In genomic region chr2:5403850-5404249, GRCm38 (mm10) we compare ENCODE assay signal across 8 mouse cellular contexts.
DNase-seq lines count a peak whose midpoint lies in the region; ATAC-seq and TF ChIP-seq lines count a peak whose summit lies in the region.

No protein-coding gene starts in this region.

- H3K4me1 ChIP-seq in kidney, adult 2 months (ENCODE audit: control insufficient read depth, insufficient read depth, low read length) = no peaks in the 10 kb centered on the region
- H3K4me1 ChIP-seq in forebrain, embryonic 12.5 days = no peaks in the 10 kb centered on the region; the same call in 1 of the 2 replicates

- WGBS in kidney, adult 2 months = 64% methylated on average over 3 of the region's 3 CpGs
- 68% methylated on average over 3 of the region's 3 CpGs for whole genome bisulfite sequencing in forebrain, embryonic 12.5 days

- H3K27ac ChIP-seq in kidney, adult 2 months (ENCODE audit: insufficient read depth, low read depth, low read length) = no peak overlapping the region
- no peak overlapping the region for H3K27ac ChIP-seq in forebrain, embryonic 12.5 days

- no peaks in the 10 kb centered on the region for H3K9me3 ChIP-seq in forebrain, embryonic 12.5 days

- no peaks in the 10 kb centered on the region for H3K27me3 ChIP-seq in kidney, adult 2 months (replicated peaks; ENCODE audit: control insufficient read depth, insufficient read depth, low read length)
- no peaks in the 10 kb centered on the region for H3K27me3 ChIP-seq in forebrain, embryonic 12.5 days

- TF ChIP-seq POLR2A in kidney, adult 2 months (IDR thresholded peaks at IDR 0.05; ENCODE audit: low read depth, low read length) = no peak
- TF ChIP-seq POLR2A in brain, embryonic 14.5 days (IDR thresholded peaks at IDR 0.05; ENCODE audit: borderline replicate concordance, extremely low read depth, insufficient read depth, insufficient read length, poor library complexity, severe bottlenecking) = no peak

- TF ChIP-seq CTCF in kidney, adult 2 months (conservative IDR thresholded peaks at IDR 0.05; ENCODE audit: insufficient read depth, insufficient read length, low read depth, low read length) = peak; percentile 29; the same call in 1 of the 2 replicates
- TF ChIP-seq CTCF in brain, embryonic 14.5 days (IDR thresholded peaks at IDR 0.05; ENCODE audit: borderline replicate concordance, extremely low read depth, insufficient read depth, insufficient read length) = peak; percentile 46; the same call in 1 of the 2 replicates

- ATAC-seq in forebrain, embryonic 12.5 days (ENCODE audit: low FRiP score) = no peak

- DNase-seq in kidney, adult 2 months = peak; percentile 12
- DNase-seq in kidney, adult 11 months = no peak
- DNase-seq in CD8-positive naive resting alpha-beta T cell, adult 2 months (ENCODE audit: low read depth in 2 of 2, low spot score in 2 of 2) = peak; percentile 9 to 29
- DNase-seq in brain, embryonic 14.5 days (ENCODE audit: low read depth) = no peak
- DNase-seq in lung, postnatal 25 days (ENCODE audit: low spot score) = peak; percentile 13
- DNase-seq in gastrocnemius, postnatal 10 days = no peak
- DNase-seq in yolk sac, embryonic 10.5 days (ENCODE audit: low spot score) = no peak

- no peak overlapping the region for H3K4me2 ChIP-seq in forebrain, embryonic 12.5 days

- H3K36me3 ChIP-seq in kidney, adult 2 months (ENCODE audit: control insufficient read depth, insufficient read depth, low read length) = no peaks in the 10 kb centered on the region
- no peaks in the 10 kb centered on the region for H3K36me3 ChIP-seq in forebrain, embryonic 12.5 days (replicated peaks)

- no peak overlapping the region for H3K9ac ChIP-seq in forebrain, embryonic 12.5 days

- no peak overlapping the region for H3K4me3 ChIP-seq in kidney, adult 2 months (ENCODE audit: insufficient read depth, low read depth, low read length)
- no peak overlapping the region for H3K4me3 ChIP-seq in forebrain, embryonic 12.5 days (replicated peaks)

Comparison
In these comparisons a context has a peak if more than half of its experiments do, and no peak if none do; other contexts are left out.
1. DNase-seq: peak in kidney, adult 2 months (single experiment), CD8-positive naive resting alpha-beta T cell, adult 2 months (2 of 2) and lung, postnatal 25 days (single experiment); none in kidney, adult 11 months (single experiment), brain, embryonic 14.5 days (single experiment), gastrocnemius, postnatal 10 days (single experiment) and yolk sac, embryonic 10.5 days (single experiment).